Mouse (Mus musculus) limb, embryonic 12.5 days (tissue): ENCODE data around the gene Lix1. TPM values are rescaled to one million over a fixed set of nuclear protein-coding genes. Genes with fewer than 3 reads are reported as not detected.

Source experiments
- ATAC-seq: fragments of 200-750 bp; cut with Nextera tagmentation; 2 replicates; pipeline ENCODE4 v1.8.0; 2017; ENCODE audit warnings: low read depth, moderate TSS enrichment; ENCODE audit not compliant: insufficient number of reproducible peaks, insufficient read depth, low FRiP score, low TSS enrichment
- H3K27ac ChIP-seq: fragments of 300-500 bp; sonication (generic); 2 replicates; pipeline ENCODE4 v1.5.1; 2016; ENCODE audit warnings: mild to moderate bottlenecking, moderate library complexity
- H3K27me3 ChIP-seq: fragments of 300-500 bp; sonication (generic); 2 replicates; pipeline ENCODE4 v1.6.1; 2016; ENCODE audit warnings: mild to moderate bottlenecking, moderate library complexity
- H3K36me3 ChIP-seq: fragments of 300-500 bp; sonication (generic); 2 replicates; pipeline ENCODE4 v1.6.1; 2016; ENCODE audit warnings: mild to moderate bottlenecking, moderate library complexity
- H3K4me1 ChIP-seq: fragments of 300-500 bp; sonication (generic); replicated peaks from 2 replicates; pipeline ENCODE4 v1.6.1; 2016
- H3K4me2 ChIP-seq: fragments of 300-500 bp; sonication (generic); 2 replicates; pipeline ENCODE4 v1.6.1; 2016; ENCODE audit warnings: mild to moderate bottlenecking, moderate library complexity
- H3K4me3 ChIP-seq: fragments of 300-500 bp; sonication (generic); replicated peaks from 2 replicates; pipeline ENCODE4 v1.5.1; 2016; ENCODE audit warnings: mild to moderate bottlenecking
- H3K9ac ChIP-seq: fragments of 300-500 bp; sonication (generic); replicated peaks from 2 replicates; pipeline ENCODE4 v1.6.1; 2016; ENCODE audit warnings: mild to moderate bottlenecking, moderate library complexity
- H3K9me3 ChIP-seq: fragments of 300-500 bp; sonication (generic); 2 replicates; pipeline ENCODE4 v1.6.1; 2016; ENCODE audit warnings: mild to moderate bottlenecking, moderate library complexity
- WGBS: fragments of 180-500 bp; shearing (Covaris S2); methylation state at CpG from one replicate; pipeline ENCODE4 v1.1.7; 2016; 5-methylcytosine and 5-hydroxymethylcytosine counted together
- polyA plus RNA-seq: library from polyadenylated mRNA; unstranded; fragments of >200 nt; fragmentation: Nextera tagmentation; extraction: Ambion mirVana; gene quantifications from 2 replicates; pipeline ENCODE4 v1.2.1, GENCODE M21; 2016

Gene Lix1
- polyA plus RNA-seq, 1 experiment from 2014 or later: 38.9 TPM

- Histone ChIP-seq H3K36me3 (peaks cover 22% of the 10 kb centered on the region), H3K4me2 (no peak overlapping the region), H3K9ac (no peak overlapping the region), H3K27me3 (no peaks in the 10 kb centered on the region), H3K4me1 (0 out of 2 replicates have a peak, but pooled peaks cover under 1% of the 10 kb centered on the region), H3K27ac (no peak overlapping the region), H3K4me3 (no peak overlapping the region), H3K9me3 (no peaks in the 10 kb centered on the region)
- no peak for ATAC-seq
- WGBS: 76% methylated on average over 1 of the region's 1 CpGs
These were observed 5.6 kb upstream of the Lix1 start for GRCm38 (mm10) chr17:17396869-17397268.

- no peaks in the 10 kb centered on the region for H3K27me3 ChIP-seq
These were observed 3.8 kb upstream of the Lix1 start for GRCm38 (mm10) chr17:17398664-17399063.

GRCm38 (mm10) chr17:17403038-17403437, 566 bp downstream of the Lix1 start:
- Histone ChIP-seq H3K9ac (no peak overlapping the region), H3K36me3 (no peaks in the 10 kb centered on the region), H3K27me3 (no peaks in the 10 kb centered on the region), H3K4me3 (peak overlapping the region; percentile 24), H3K4me1 (peaks cover 29% of the 10 kb centered on the region), H3K4me2 (peak overlapping the region; percentile 41), H3K27ac (peak overlapping the region; percentile 50), H3K9me3 (no peaks in the 10 kb centered on the region)
- WGBS: 11% methylated on average over 5 of the region's 5 CpGs
- ATAC-seq: peak; percentile 15; the same call in 1 of the 2 replicates

More at GRCm38 (mm10) chr17:17398664-17399063, 3.8 kb upstream of the Lix1 start:
- ATAC-seq: no peak
- Histone ChIP-seq H3K4me2 (no peak overlapping the region), H3K9me3 (no peaks in the 10 kb centered on the region), H3K4me3 (no peak overlapping the region), H3K4me1 (peaks cover 9% of the 10 kb centered on the region; the same call in 1 of the 2 replicates), H3K36me3 (peaks cover 16% of the 10 kb centered on the region), H3K27ac (no peak overlapping the region), H3K9ac (no peak overlapping the region)
- 72% methylated on average over 2 of the region's 2 CpGs for WGBS

GRCm38 (mm10) chr17:17403578-17404112, 1.2 kb downstream of the Lix1 start:
- ATAC-seq: no peak

DNA sequence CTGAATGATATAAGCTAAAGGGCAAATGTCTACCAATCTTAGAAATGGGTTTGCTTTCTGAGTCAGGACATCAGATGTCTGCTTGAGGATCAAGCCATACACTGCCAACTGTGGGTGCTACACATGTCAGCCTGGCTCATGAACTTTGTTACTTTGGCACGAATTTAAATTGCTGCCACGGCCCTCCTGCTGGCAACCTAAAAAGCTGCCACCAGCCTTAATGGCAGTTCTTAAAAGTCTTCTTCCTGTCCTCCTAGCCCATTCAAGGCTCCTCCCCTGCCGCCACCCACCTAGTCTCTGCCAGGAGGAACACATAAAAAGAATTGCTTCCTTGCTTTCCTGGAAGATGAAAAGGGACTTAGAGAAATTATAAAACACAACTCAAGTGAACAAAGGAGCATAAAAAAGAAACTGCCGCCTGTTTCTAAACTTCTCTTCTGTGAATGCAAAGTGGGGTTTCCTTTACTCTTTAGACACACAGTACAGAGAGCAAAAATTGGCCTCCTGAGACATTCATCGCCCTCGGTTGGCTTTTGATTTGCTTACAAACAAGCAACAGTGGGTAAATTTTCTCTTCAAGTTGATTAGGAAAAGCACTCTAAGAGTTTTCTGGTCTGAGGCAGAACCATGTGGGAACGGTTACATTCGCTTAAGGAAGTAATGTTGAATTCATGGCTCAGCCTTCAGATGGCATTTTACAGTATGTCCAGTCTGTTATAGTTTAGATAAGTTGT, 2.5 kb downstream of the Lix1 start:
- Histone ChIP-seq H3K27me3 (no peaks in the 10 kb centered on the region), H3K4me3 (peak overlapping the region; percentile 19), H3K36me3 (no peaks in the 10 kb centered on the region), H3K4me2 (peak overlapping the region; percentile 41), H3K9ac (peak overlapping the region; percentile 27; the same call in 1 of the 2 replicates), H3K27ac (peak overlapping the region; percentile 85), H3K4me1 (peaks cover 45% of the 10 kb centered on the region), H3K9me3 (no peaks in the 10 kb centered on the region)
- WGBS: 11% methylated on average over 8 of the region's 8 CpGs
- ATAC-seq: no peak

More at GRCm38 (mm10) chr17:17403578-17404112, 1.2 kb downstream of the Lix1 start:
- Histone ChIP-seq H3K36me3 (no peaks in the 10 kb centered on the region), H3K4me3 (peak overlapping the region; percentile 26), H3K4me2 (peak overlapping the region; percentile 41), H3K27ac (0 out of 2 replicates have a peak overlapping the region, but pooled peaks have one; percentile 53), H3K9me3 (no peaks in the 10 kb centered on the region), H3K4me1 (peaks cover 35% of the 10 kb centered on the region), H3K27me3 (no peaks in the 10 kb centered on the region), H3K9ac (no peak overlapping the region)
- WGBS: 2% methylated on average over 3 of the region's 3 CpGs

DNA sequence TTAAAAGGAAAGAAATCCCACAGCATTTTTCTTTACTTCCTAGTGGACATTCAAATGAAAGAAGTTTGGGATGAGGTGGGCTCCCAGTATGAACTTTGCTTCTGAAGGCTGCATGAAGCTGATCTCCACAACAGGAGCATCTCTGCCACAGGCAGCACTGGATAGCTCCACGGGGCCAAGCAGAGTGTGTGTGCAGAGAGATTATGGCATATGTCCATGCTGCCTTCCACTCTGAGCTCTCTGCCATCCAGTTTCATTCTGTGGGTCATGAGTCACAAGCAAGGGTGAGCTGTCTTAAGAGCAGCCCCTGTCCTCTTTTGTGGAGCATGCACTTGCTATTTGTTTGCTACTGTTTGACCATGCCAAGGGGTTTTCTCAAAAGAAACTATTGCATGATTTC, 3.1 kb downstream of the Lix1 start:
- Histone ChIP-seq H3K9ac (no peak overlapping the region), H3K4me3 (no peak overlapping the region), H3K36me3 (no peaks in the 10 kb centered on the region), H3K27ac (peak overlapping the region; percentile 73), H3K4me2 (peak overlapping the region; percentile 41; the same call in 1 of the 2 replicates), H3K9me3 (no peaks in the 10 kb centered on the region), H3K27me3 (no peaks in the 10 kb centered on the region), H3K4me1 (peaks cover 49% of the 10 kb centered on the region)
- no peak for ATAC-seq
- 29% methylated on average over 1 of the region's 1 CpGs for WGBS

GRCm38 (mm10) chr17:17408137-17408536, 5.7 kb downstream of the Lix1 start:
- no peaks in the 10 kb centered on the region for H3K27me3 ChIP-seq
- no peaks in the 10 kb centered on the region for H3K9me3 ChIP-seq
- H3K27ac ChIP-seq: no peak overlapping the region
- peaks cover 46% of the 10 kb centered on the region for H3K4me1 ChIP-seq
- H3K4me2 ChIP-seq: no peak overlapping the region
- H3K4me3 ChIP-seq: no peak overlapping the region
- no peak overlapping the region for H3K9ac ChIP-seq
- WGBS: 48% methylated on average over 6 of the region's 6 CpGs
- no peak for ATAC-seq
- no peaks in the 10 kb centered on the region for H3K36me3 ChIP-seq

DNA sequence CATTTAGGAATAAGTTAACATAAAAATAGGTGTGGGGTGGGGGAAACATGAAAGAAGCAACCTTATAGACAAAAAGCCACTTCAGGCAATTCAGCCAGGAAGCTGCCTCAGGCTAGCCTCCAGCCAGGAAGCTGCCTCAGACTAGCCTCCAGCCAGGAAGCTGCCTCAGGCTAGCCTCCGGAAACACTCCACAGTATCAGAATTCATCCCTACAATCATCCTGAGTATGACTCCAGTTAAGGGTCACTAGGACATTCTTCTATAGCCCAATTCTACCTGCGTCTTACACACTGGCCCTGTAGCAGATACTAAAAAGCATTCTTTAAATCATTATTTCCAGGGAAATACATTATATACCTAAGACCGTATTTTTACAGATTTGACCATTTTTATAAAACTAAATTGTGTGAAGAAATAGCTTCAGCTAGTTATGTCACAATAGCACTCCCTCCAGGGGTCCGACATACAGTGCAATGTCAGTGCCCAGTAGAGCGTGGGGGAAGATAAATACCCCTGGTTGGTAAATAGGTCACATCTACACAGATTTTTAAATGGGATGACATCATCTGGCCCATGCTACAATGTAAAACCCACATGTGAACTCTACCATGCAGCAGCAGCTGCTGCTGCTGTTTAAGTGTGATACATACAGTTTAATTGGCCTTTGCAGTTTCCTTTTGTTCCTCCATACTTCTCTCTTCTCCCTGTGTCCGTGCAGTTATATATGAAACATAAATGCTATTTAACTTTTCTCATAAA, 6.4 kb downstream of the Lix1 start:
- no peak overlapping the region for H3K4me3 ChIP-seq
- no peaks in the 10 kb centered on the region for H3K36me3 ChIP-seq
- 0 out of 2 replicates have a peak overlapping the region, but pooled peaks have one; percentile 18 for H3K27ac ChIP-seq
- no peaks in the 10 kb centered on the region for H3K27me3 ChIP-seq
- no peak overlapping the region for H3K4me2 ChIP-seq
- peaks cover 41% of the 10 kb centered on the region for H3K4me1 ChIP-seq
- ATAC-seq: 0 out of 2 replicates have a peak, but pooled peaks have one; percentile 22
- H3K9ac ChIP-seq: no peak overlapping the region
- no peaks in the 10 kb centered on the region for H3K9me3 ChIP-seq
- 58% methylated on average over 6 of the region's 6 CpGs for WGBS

- 3% methylated on average over 2 of the region's 2 CpGs for WGBS
- H3K9me3 ChIP-seq: no peaks in the 10 kb centered on the region
- H3K9ac ChIP-seq: no peak overlapping the region
- peak overlapping the region; percentile 75 for H3K27ac ChIP-seq
- peaks cover 39% of the 10 kb centered on the region for H3K4me1 ChIP-seq
- H3K27me3 ChIP-seq: no peaks in the 10 kb centered on the region
- ATAC-seq: 0 out of 2 replicates have a peak, but pooled peaks have one; percentile 24
- H3K36me3 ChIP-seq: no peaks in the 10 kb centered on the region
- H3K4me2 ChIP-seq: no peak overlapping the region
- no peak overlapping the region for H3K4me3 ChIP-seq
These were observed 7.1 kb downstream of the Lix1 start for GRCm38 (mm10) chr17:17409601-17410000.

DNA sequence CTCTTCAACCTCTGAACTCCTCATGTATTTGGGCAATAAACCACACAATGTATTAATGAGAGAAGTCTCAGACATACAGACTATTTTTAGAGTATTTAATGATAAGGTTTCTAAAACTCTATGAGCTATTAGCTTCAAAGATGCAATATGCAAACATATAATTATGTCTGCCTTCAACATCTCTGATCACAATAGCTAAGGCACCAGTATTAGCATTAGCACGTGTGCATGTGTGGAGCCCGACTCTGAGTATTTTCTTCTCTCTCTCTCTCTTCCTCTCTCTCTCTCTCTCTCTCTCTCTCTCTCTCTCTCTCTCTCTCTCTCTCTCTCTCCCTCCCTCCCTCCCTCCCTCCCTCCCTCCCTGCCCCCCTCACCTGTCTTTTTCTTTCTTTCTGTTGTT, 9.0 kb downstream of the Lix1 start:
- H3K4me1 ChIP-seq: peaks cover 24% of the 10 kb centered on the region
- H3K27ac ChIP-seq: no peak overlapping the region
- ATAC-seq: no peak
- H3K9ac ChIP-seq: no peak overlapping the region
- no peaks in the 10 kb centered on the region for H3K9me3 ChIP-seq
- no peak overlapping the region for H3K4me2 ChIP-seq
- 81% methylated on average over 2 of the region's 2 CpGs for WGBS
- H3K36me3 ChIP-seq: no peaks in the 10 kb centered on the region
- H3K4me3 ChIP-seq: no peak overlapping the region
- no peaks in the 10 kb centered on the region for H3K27me3 ChIP-seq

GRCm38 (mm10) chr17:17412176-17412575, 9.7 kb downstream of the Lix1 start:
- Histone ChIP-seq H3K27ac (no peak overlapping the region), H3K9ac (no peak overlapping the region), H3K4me2 (no peak overlapping the region), H3K4me3 (no peak overlapping the region), H3K4me1 (peaks cover 23% of the 10 kb centered on the region), H3K9me3 (no peaks in the 10 kb centered on the region), H3K27me3 (no peaks in the 10 kb centered on the region), H3K36me3 (no peaks in the 10 kb centered on the region)
- ATAC-seq: no peak
- WGBS: 91% methylated on average over 2 of the region's 2 CpGs
